Mouse (Mus musculus): Measurements from ENCODE around the gene Agbl5. TPM values are rescaled to one million over a fixed set of nuclear protein-coding genes. Genes with fewer than 3 reads are reported as not detected.

The Agbl5 gene
- total RNA-seq, 2 experiments from 2014 or later: 1.6 to 2.3 TPM

DNA sequence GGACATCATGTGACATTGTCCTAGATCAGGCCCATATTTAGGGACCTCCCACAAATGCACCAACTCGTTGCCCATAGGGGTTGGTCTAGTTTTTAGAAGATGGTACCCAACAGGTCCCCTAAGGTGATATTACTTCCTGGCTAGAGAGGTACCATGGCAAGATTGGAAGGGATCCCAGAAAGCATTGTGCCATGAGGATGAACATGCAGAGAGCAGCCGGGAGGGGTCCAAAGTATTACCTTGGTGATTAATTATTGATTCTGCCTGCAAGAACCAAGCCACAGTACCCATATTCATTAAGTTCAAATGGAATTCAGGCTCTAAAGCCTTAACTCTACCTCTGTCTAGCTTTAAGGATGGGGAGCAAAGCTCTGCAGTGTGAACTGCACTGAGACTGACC, 37.6 kb downstream of the Agbl5 start:
- Histone ChIP-seq H3K27ac (no peak overlapping the region), H3K4me3 (no peak overlapping the region)
- no peak for TF ChIP-seq CTCF (IDR thresholded peaks at IDR 0.05)
- no peak for DNase-seq
- intact Hi-C loops (cut with DNase I): loop anchor here (5.0 kb wide), 1 partner anchor 121 kb away; the partner anchor contains the start of genes Atraid and Slc5a6

DNA sequence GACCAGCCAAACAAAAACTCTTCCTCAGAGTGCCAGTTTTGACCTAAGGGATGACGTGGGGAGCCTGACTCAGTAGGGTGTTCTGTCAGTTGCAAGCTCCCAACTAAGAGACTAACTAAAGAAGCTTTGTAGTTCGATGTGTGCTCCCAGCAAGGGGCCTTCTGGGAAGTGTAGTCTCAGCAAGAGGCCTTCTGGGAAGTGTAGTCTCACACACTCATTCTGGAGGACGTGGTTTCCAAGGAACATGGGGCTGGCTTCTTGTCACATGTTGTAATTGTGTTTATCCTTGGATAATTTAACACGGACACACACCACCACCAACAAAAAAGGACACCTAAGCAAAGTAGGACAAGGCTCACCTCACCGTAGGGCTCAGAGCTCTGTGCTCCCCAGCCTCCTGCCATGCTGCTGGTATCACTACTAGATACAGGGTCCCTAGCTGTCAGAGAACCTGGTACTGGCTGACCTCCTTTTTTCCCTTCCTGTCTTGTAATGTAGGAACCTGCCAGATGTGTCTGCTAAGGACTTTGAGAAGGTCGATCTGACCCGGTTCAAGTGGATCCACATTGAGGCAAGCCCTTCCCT, 39.5 kb downstream of the Agbl5 start:
- H3K4me3 ChIP-seq: peak overlapping the region; percentile 46
- intact Hi-C loops (cut with DNase I): loop anchor here (5.0 kb wide), 1 partner anchor 119 kb away; the partner anchor contains the start of genes Atraid and Slc5a6
- DNase-seq: no peak
- no peak overlapping the region; the same call in 1 of the 2 replicates for H3K27ac ChIP-seq
- no peak for TF ChIP-seq CTCF (IDR thresholded peaks at IDR 0.05)

DNA sequence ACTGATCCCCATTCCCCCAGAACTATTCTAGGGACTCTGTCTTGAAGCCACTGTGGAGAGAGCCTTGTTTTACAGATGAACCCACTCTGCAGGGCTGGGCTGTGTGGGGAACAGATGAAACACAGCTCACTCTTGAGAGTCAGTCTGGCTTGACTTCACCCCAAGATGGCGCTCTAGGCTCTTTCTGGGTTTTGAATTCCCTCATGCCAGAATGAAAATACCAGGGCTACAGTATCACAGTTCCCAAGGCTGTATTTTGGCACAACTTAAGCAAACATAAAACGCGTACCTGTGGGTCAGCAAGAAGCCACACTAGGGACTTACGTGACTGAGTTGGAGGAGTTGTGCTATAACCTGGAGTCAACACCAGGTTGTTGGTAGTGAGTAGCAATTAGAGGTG, 41.6 kb downstream of the Agbl5 start:
- Histone ChIP-seq H3K4me3 (peak overlapping the region; percentile 15; the same call in 1 of the 2 replicates), H3K27ac (peak overlapping the region; percentile 77)
- intact Hi-C loops (cut with DNase I): loop anchor here (1.0 kb wide), 1 partner anchor 68 kb away; no protein-coding TSS in a partner anchor
- peak; percentile 91 for TF ChIP-seq CTCF (IDR thresholded peaks at IDR 0.05)
- DNase-seq: peak; percentile 86

DNA sequence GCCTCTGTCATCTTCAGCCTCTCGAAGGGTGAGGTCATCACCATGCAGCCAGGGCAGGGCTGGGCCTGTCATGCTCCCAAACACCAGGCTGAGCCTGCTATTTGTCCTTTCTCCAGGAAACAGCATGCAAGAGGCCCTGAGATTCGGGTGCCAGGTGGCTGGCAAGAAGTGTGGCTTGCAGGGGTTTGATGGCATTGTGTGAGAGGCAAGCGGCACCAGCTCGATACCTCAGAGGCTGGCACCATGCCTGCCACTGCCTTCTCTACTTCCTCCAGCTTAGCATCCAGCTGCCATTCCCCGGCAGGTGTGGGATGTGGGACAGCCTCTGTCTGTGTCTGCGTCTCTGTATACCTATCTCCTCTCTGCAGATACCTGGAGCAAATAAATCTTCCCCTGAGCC, 42.4 kb downstream of the Agbl5 start:
- H3K27ac ChIP-seq: peak overlapping the region; percentile 77
- DNase-seq: no peak
- no peak overlapping the region; the same call in 1 of the 2 replicates for H3K4me3 ChIP-seq
- TF ChIP-seq CTCF (IDR thresholded peaks at IDR 0.05): no peak
- intact Hi-C loops (cut with DNase I): loop anchor here (1.0 kb wide), 1 partner anchor 67 kb away; no protein-coding TSS in a partner anchor

DNA sequence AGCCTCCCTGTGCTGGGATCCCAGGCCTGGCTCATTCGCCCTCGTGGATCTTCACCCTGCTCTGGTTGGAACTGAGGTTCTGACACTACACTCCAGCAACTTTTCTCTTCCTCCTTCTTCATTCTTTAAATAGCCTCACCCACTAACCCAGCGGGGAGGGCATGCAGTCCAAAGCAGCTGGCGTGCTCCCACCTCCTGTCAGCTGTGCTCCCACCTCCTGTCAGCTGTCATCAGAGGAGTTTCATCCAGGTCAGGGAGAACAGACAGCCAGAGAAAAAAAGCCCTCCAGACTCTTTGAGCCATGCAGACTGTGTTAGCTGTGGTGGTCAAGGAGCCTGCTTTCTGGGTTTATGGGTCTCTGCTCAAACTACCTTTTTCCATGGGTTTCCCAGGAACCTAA, 42.9 kb downstream of the Agbl5 start:
- no peak for TF ChIP-seq CTCF (IDR thresholded peaks at IDR 0.05)
- intact Hi-C loops (cut with DNase I): no loop called here
- DNase-seq: peak; percentile 77
- Histone ChIP-seq H3K4me3 (no peak overlapping the region), H3K27ac (peak overlapping the region; percentile 77)

DNA sequence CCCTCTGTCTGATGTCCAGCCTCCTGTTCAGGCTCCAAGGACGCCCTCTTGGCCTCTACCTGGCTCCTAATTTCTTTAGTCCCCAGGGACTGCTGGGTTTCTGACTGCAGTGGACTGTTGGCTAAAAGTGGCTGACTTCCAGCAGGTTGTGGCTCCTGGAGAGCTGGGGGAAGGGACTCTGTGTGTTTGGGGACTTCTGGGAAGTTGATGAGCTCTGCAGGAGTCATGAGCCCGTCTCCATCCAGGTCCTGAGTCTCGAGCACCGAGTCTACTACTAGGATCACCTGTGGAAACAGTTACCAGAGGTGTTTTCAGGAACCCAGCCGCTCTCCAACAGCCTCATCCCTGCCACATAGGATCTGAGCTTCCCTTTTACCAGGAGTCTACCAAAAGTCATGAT, 45.2 kb downstream of the Agbl5 start:
- no peak for TF ChIP-seq CTCF (IDR thresholded peaks at IDR 0.05)
- no peak for DNase-seq
- no peak overlapping the region for H3K27ac ChIP-seq
- no peak overlapping the region for H3K4me3 ChIP-seq
- intact Hi-C loops (cut with DNase I): no loop called here

DNA sequence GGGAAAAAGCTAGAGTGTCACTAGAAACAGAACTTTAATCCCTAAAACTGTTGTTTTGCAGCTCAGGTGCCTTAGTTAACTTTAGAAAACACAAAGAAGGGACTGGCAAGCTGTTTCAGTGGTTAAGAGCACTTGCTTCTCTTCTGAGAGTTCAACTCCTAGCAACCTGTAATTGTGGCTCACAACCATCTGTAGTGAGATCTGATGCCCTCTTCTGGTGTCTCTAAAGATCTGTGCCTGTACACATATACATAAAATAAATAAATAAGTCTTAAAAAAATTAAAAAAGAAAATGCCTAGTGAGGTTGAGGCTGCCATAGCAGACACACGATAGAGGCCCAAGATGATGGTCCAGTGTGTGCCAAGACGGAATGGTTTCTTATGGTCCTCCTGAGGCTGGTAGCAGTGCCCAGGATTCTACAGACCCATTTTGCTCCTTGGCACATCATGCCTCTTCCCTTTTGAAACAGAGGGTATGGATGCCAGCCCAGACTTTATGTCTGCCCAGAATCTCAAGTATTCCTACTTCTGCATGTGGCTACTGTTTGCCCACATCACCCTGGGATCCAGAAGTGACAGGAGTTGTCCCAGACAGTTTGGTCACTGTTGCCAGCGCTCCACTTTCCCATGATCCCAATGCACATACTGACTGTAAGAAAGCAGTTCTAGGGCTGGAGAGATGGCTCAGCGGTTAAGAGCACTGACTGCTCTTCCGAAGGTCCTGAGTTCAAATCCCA, 46.4 kb downstream of the Agbl5 start:
- DNase-seq: no peak
- TF ChIP-seq CTCF (IDR thresholded peaks at IDR 0.05): peak; percentile 6; the same call in 1 of the 2 replicates
- Histone ChIP-seq H3K27ac (no peak overlapping the region), H3K4me3 (no peak overlapping the region)
- intact Hi-C loops (cut with DNase I): no loop called here

DNA sequence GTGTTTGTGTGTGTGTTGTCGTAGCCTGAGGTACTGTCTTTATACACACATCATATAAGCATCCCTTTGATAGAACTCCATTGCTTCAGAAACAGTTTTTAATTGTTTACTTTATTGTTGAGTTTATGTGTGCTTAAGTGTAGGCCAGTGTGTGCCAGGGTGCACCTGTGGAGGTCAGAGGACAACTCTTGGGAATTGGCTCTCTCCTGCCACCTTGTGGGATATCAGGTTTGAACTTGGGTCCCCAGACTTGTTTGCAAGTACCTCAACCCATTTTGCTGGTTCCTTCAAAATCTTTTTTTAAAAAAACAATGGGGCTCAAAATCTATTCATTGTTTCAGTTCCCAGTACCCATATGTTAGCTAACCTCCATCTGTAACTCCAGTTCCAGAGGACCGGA, 54.5 kb downstream of the Agbl5 start:
- TF ChIP-seq CTCF (IDR thresholded peaks at IDR 0.05): peak; percentile 51
- H3K27ac ChIP-seq: no peak overlapping the region
- intact Hi-C loops (cut with DNase I): no loop called here
- no peak for DNase-seq
- no peak overlapping the region for H3K4me3 ChIP-seq

DNA sequence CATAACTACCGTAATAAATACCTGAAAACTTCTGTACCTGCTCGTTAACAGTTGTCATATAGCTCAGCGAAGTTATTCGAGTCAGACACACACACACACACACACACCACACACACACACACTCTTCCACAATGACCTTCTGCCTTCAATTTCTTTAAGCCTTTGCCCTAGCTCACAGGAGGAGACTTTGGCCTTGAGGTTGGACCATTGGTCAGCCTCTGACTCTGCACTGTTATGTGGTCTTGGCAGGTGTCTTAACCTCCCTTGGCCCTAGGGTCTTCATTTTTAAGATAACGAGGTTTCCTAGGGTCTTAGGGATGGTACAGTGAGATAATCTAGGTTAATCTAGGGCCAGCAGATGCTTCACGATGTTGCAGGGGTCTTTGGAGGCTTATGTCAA, 55.9 kb downstream of the Agbl5 start:
- no peak for TF ChIP-seq CTCF (IDR thresholded peaks at IDR 0.05)
- intact Hi-C loops (cut with DNase I): no loop called here
- H3K27ac ChIP-seq: no peak overlapping the region
- DNase-seq: no peak
- H3K4me3 ChIP-seq: peak overlapping the region; percentile 70; the same call in 1 of the 2 replicates

DNA sequence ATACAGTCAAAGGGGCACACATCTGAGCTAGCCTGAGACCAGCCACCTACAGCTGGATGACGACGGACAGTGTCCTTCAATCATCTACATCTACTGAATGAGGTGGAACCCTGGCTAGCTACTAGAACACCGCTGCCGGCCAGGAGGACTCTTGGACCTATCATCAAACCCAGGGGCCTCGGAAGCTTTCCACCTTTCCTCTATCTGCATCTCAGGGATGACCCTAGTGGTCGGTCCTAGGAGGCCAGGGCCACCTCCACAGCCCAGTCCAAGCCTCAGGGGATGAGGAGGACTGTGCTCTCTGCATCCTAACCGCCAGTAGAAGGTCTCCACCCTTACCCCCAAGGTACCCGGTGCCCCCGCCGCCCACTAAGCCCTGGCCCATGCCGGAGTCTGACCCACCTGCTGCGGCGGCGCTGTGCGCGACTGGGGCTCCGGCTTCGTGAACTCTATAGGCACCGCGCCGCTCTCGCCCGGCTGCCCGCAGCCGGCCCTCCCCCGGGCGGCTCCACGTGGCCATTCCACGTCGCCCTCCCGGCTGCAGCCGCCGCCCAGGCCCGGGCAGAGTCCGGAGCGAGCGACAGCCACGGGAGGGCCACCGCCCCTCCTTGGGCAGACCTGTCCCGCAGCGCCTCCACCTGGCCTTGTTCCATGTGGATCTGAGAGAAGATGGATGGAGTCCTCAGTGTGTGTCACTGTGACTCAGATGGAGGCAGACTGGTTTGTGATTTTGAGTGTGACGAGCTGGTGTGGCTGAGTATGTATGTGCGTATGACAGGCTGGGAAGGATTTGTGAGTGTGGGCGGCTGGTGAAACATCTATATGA, 56.7 kb downstream of the Agbl5 start, which contains the start of gene Cgref1:
TSS of gene Cgref1 (minus strand) at position 636 of the 826 bp plus-strand sequence.
- Histone ChIP-seq H3K4me3 (peak within 1 kb of the TSS; percentile 70), H3K27ac (peak within 1 kb of the TSS; percentile 64)
- DNase-seq: peak; percentile 77
- peak; percentile 31; the same call in 1 of the 2 replicates for TF ChIP-seq CTCF (IDR thresholded peaks at IDR 0.05)
- intact Hi-C loops (cut with DNase I): no loop called here

DNA sequence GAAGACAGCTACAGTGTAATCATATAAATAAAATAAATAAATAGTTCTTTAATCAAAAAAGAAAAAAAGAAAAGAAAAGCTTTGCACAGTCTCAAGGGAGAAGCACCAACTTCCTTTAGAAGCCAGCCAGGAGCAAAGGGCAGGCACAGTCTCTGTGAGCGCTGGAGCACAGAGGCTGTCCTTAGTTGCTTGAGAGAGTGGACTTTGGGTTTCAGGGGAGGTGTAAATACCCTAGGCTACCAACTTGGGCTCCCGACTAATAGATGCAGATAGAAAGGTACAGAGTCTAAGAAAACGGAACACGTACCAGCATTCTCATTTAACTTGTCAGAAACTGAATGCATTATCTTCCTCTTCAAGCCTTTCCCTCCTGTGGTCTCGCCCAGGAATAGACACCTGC, 60.1 kb downstream of the Agbl5 start:
- DNase-seq: no peak
- H3K27ac ChIP-seq: peak overlapping the region; percentile 89; the same call in 1 of the 2 replicates
- no peak overlapping the region for H3K4me3 ChIP-seq
- intact Hi-C loops (cut with DNase I): no loop called here
- no peak for TF ChIP-seq CTCF (IDR thresholded peaks at IDR 0.05)

DNA sequence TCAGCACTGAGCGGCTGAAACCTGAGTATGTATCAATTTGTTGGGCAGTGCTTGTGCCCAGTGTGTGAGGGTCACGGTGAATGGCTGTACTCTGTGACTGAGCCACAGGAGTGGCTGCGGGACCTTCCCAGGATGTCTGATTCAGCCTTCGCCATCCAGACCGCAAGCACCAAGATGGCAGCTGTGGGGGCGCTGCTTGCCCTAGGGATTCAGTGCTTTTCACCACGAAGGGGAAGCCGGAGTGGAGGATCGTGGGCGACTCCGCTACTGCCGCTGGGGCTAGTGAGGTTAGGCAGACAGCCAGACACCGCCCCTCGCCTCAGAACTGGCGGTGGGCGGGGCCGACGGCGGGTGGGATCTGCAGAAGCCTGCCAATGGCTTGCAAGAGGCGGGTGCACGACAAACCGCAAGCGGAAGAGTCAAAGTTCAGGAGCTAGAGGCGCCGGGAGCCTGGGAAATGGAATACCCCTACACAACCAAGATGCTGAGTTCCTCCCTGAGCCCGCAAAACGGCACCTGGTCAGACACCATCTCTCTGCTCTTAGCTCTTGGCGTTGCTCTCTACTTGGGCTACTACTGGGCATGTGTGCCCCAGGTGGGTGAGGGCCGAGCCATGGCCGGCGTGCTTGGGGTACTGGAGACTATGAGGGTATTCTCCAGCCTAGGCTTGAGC, 61.3 kb downstream of the Agbl5 start:
- peak; percentile 17; the same call in 1 of the 2 replicates for TF ChIP-seq CTCF (IDR thresholded peaks at IDR 0.05)
- peak; percentile 94 for DNase-seq
- Histone ChIP-seq H3K27ac (peak overlapping the region; percentile 89), H3K4me3 (peak overlapping the region; percentile 88)
- intact Hi-C loops (cut with DNase I): no loop called here
